Mouse (Mus musculus) CD4-positive, CD25-positive, alpha-beta regulatory T cell, adult 4 months (primary cell): Measurements from ENCODE around the gene Mcm2. TPM values are rescaled to one million over a fixed set of nuclear protein-coding genes. Genes with fewer than 3 reads are reported as not detected.
A peak's percentile ranks its signal among the peaks of the same experiment; 100 is the strongest.

ENCODE experiments used
- ATAC-seq: one replicate; pipeline ENCODE4 v1.8.0; 2017
- polyA plus RNA-seq, 2 experiments: library from polyadenylated mRNA; unstranded; fragments of 100-300 nt; shearing (Covaris generic); gene quantifications; one replicate each; pipeline ENCODE4 v1.2.1; 2017

Gene Mcm2
- polyA plus RNA-seq, 2 experiments from 2014 or later = 19.8 to 34.7 TPM

- ATAC-seq = peak; percentile 41
Observed at GRCm38 (mm10) chr6:88925640-88926205, 27.1 kb upstream of the Mcm2 start.

DNA sequence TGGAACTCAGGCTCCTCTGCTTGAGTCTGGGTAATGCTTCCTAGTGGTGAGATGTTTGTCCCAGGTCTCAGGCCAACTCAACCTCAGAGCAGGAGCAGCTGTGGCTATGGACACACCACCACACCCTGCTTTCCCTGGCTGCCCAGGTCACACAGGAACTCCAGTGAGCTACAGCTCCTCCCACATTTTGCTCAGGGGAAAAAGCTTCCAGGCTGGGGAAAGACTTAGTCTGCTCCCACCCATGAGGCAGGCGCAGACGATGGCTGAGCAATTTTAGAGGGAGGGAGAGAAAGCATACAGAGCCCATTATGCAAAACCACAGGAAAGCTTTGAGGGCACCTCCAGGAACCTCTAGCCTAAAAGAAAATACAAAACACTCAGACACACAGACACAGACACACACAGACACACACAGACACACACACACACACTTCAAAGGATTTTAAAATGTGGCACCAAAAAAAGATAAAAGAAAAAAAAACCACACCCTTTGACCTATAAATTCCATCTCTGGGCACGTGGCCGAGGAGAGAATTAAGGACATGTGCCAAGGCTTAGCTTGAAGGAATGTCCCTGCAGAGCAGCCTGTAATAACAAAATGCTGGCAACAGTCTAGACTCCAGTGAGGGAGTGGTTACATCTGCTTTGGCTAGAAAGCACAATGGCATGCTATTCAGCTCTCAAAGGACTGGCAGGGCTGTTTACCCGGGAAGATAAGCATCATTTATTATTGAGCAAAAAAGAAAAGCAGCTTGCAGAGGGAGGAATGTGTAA is 26.1 kb upstream of the Mcm2 start:
- ATAC-seq = no peak

GRCm38 (mm10) chr6:88918802-88919201 is 20.2 kb upstream of the Mcm2 start:
- no peak for ATAC-seq

DNA sequence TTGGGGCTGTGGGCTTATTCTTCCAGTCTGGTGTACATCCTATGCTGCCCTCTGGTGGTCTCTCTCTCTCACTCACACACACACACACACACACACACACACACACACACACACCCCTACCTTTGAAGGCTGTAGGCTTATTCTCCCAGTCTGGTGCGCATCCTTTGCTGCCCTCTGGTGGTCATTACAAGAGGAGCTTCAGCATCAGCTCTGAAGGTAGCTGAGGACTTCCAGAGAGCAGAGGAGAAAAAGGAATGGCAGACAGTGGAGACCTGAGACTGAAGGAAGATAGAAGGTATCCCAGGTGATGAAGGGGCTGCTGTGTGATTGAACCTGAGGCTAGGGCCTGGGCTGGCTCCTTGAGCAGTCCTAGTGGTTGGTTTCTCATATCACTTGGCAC is 17.6 kb upstream of the Mcm2 start:
- ATAC-seq = peak; percentile 49

GRCm38 (mm10) chr6:88915510-88915909 is 16.9 kb upstream of the Mcm2 start:
- no peak for ATAC-seq

GRCm38 (mm10) chr6:88914799-88915198 is 16.2 kb upstream of the Mcm2 start:
- no peak for ATAC-seq

DNA sequence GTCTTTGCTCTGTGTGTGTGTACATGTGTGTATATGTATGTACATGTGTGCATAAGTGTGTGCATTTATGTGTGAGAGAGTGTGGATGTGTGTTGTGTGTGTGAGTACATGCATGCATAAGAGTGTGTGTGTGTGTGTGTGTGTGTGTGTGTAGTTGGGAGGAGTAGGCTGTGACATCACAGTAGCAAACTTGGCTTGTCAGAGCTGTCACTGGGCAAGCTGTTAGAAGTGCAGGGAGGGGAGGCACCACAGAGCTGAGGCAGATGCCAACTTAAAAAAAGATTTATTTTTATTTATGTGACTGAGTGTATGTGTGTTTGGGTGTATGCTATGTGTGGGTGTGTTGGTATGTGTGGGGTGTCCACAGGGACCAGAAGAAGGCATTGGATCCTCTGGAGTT is 14.9 kb upstream of the Mcm2 start:
- ATAC-seq = no peak

DNA sequence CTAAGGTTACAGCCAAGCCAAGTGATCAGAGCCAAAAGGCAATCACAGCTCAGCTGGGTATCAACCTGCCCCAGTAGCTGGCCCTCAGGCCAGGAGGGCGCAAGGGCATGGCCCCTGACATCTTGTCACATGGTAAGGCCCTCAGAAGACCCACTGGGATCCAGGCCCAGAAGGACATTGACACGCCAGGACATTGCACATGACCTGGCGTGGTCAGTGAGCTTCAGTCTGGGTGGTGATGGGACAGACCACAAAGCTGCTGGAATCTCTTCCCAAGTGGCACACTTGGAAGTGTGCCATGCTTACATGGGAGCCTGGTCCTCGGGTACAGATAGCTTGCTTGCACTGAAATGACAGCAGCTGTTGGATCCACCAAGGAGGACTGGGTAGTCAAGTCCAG is 14.4 kb upstream of the Mcm2 start:
- no peak for ATAC-seq

GRCm38 (mm10) chr6:88909151-88909550 is 10.6 kb upstream of the Mcm2 start:
- ATAC-seq = no peak

- peak; percentile 36 for ATAC-seq
Observed at GRCm38 (mm10) chr6:88906369-88907108, 8.0 kb upstream of the Mcm2 start.

GRCm38 (mm10) chr6:88905042-88905441 is 6.5 kb upstream of the Mcm2 start:
- no peak for ATAC-seq

GRCm38 (mm10) chr6:88904456-88904974 is 5.9 kb upstream of the Mcm2 start:
- no peak for ATAC-seq

- ATAC-seq = no peak
Observed at GRCm38 (mm10) chr6:88903708-88904107, 5.1 kb upstream of the Mcm2 start.

GRCm38 (mm10) chr6:88901947-88902820 is 3.6 kb upstream of the Mcm2 start, which contains the start of gene Tpra1:
Gene Tpra1, plus strand, starts transcription at chr6:88902251.
- ATAC-seq = peak; percentile 86

DNA sequence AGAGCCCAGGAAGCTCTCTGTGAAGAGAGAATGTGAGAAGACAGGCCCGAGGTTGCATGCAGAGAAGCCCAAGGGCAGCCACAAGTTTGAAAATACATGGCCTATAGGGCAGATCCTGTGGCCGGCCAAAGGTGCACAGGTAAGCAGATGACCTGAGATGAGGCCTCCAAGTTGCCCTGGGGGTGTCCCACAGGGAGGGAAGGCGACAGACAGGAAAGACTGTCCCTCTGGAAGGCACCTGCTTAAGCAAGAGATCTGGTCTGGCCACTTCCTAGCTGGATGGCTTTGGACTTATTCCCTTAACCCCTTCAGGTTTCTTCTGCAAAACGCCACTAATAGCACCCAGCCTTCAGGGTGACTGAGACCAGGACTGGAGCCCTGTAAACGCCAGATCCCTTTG is 2.9 kb upstream of the Mcm2 start:
- no peak for ATAC-seq

DNA sequence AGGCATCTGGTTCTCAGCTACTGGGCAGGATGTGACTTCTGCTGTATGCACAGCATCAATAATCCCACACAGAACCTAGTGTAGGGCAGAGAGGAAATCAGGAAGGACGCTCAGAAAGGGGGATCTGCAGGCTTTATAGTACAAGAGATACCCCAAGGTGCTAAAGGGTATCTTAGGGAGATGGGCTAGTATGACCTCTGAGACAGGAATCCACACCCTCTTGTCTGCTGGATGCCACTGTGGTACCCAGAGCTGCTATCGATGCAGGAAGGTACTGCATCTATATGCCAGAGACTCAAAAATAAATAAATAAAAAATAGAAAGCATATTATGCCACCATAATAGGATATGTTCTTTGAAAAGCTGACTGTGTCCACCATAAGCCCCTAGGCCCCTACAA is 1.0 kb upstream of the Mcm2 start:
- ATAC-seq = no peak

- no peak for ATAC-seq
Observed at GRCm38 (mm10) chr6:88899086-88899485, 506 bp upstream of the Mcm2 start.

- ATAC-seq = no peak
Observed at GRCm38 (mm10) chr6:88897246-88897645, 1.3 kb downstream of the Mcm2 start.

DNA sequence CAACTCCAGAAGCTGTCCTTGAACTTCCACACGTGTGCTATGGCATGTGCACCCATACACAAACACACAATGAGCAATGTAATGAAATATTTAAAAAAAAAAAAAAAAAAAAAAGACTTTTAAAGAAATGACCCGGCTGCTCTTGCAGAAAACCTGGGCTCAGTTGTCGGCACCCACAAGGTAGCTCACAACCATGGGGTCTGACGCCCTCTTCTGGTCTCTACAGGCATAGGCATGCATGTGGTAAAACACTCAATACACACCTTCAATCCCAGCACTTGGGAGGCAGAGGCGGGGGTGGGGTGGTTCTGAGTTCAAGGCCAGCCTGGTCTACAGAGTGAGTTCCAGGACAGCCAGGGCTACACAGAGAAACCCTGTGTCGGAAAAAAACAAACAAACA is 2.6 kb downstream of the Mcm2 start:
- no peak for ATAC-seq

GRCm38 (mm10) chr6:88893559-88893958 is 5.0 kb downstream of the Mcm2 start:
- no peak for ATAC-seq

- no peak for ATAC-seq
Observed at GRCm38 (mm10) chr6:88890832-88891231, 7.7 kb downstream of the Mcm2 start.

GRCm38 (mm10) chr6:88889410-88890042 is 9.1 kb downstream of the Mcm2 start:
- ATAC-seq = no peak
